2 mouse cellular contexts compared by ENCODE assay signal in the genomic region with DNA sequence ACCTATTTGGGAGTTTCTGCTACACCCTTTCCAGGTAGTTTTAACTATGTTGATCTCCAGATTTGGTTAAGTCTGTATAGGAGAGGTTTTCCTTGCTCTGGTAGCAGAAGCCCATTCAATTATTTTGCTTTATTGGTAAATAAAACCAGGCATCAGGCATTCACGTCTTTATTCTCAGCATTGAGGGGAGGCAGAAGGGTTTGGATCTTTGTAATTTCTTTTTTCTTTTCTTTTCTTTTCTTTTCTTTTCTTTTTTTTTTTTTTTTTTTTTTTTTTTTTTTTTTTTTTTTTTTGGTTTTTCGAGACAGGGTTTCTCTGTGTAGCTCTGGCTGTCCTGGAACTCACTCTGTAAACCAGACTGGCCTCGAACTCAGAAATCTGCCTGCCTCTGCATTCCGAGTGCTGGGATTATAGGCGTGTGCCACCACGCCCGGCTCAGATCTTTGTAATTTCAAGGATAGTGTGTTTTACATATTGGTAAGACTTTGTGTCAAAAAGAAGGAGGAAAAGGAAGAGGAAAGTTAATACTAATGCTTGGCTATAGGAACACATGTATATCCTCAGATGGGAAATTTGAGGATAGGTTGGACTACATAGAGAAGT.
TF ChIP-seq lines count a peak whose summit lies in the region.

No protein-coding gene starts in this region.

TF ChIP-seq in CH12.LX, 34 proteins besides CTCF, POLR2A, EP300 and RAD21:
- TF ChIP-seq ZNF384 (IDR thresholded peaks at IDR 0.05; ENCODE audit: low read depth, low read length) = peak; percentile 71

TF ChIP-seq in ES-E14, 5 proteins besides CTCF, POLR2A, EP300 and RAD21:
- peak; percentile 90 for TF ChIP-seq ZNF384 (IDR thresholded peaks at IDR 0.05; ENCODE audit: low read depth, low read length)
